Mouse (Mus musculus) hindbrain, embryonic 13.5 days (tissue): ENCODE results near the gene Plppr3. TPM values are rescaled to one million over a fixed set of nuclear protein-coding genes. Genes with fewer than 3 reads are reported as not detected.
A peak's percentile ranks its signal among the peaks of the same experiment; 100 is the strongest.

Source experiments
- ATAC-seq: fragments of 200-750 bp; cut with Nextera tagmentation; 2 replicates; pipeline ENCODE4 v1.8.0; 2017; ENCODE audit warnings: moderate TSS enrichment; ENCODE audit not compliant: low FRiP score
- H3K27ac ChIP-seq: fragments of 300-500 bp; sonication (generic); 2 replicates; pipeline ENCODE4 v1.5.1; 2015; ENCODE audit warnings: inconsistent platforms, mild to moderate bottlenecking, moderate library complexity
- H3K27me3 ChIP-seq: fragments of 300-500 bp; sonication (generic); 2 replicates; pipeline ENCODE4 v1.6.1; 2015; ENCODE audit warnings: mild to moderate bottlenecking, inconsistent platforms
- H3K36me3 ChIP-seq: fragments of 300-500 bp; sonication (generic); 2 replicates; pipeline ENCODE4 v1.6.1; 2015; ENCODE audit warnings: mild to moderate bottlenecking, inconsistent platforms
- H3K4me1 ChIP-seq: fragments of 300-500 bp; sonication (generic); replicated peaks from 2 replicates; pipeline ENCODE4 v1.6.1; 2015; ENCODE audit warnings: inconsistent platforms
- H3K4me2 ChIP-seq: fragments of 300-500 bp; sonication (generic); 2 replicates; pipeline ENCODE4 v1.6.1; 2015; ENCODE audit warnings: inconsistent platforms, mild to moderate bottlenecking, moderate library complexity
- H3K4me3 ChIP-seq: fragments of 300-500 bp; sonication (generic); 2 replicates; pipeline ENCODE4 v1.5.1; 2015; ENCODE audit warnings: mild to moderate bottlenecking, inconsistent platforms
- H3K9ac ChIP-seq: fragments of 300-500 bp; sonication (generic); 2 replicates; pipeline ENCODE4 v1.6.1; 2015; ENCODE audit warnings: mild to moderate bottlenecking, inconsistent platforms
- H3K9me3 ChIP-seq: fragments of 300-500 bp; sonication (generic); 2 replicates; pipeline ENCODE4 v1.6.1; 2016; ENCODE audit warnings: inconsistent platforms
- WGBS: fragments of 180-500 bp; shearing (Covaris S2); methylation state at CpG from one replicate; pipeline ENCODE4 v1.1.7; 2015; 5-methylcytosine and 5-hydroxymethylcytosine counted together
- microRNA-seq: library from miRNA; unstranded; fragments of <30 nt; microRNA quantifications from one replicate; pipeline ENCODE4, GENCODE M21; 2016
- polyA plus RNA-seq: library from polyadenylated mRNA; unstranded; fragments of >200 nt; fragmentation: Nextera tagmentation; extraction: Ambion mirVana; gene quantifications from 2 replicates; pipeline ENCODE4 v1.2.1, GENCODE M21; 2015

Gene Plppr3
- polyA plus RNA-seq, 1 experiment from 2014 or later = 396 TPM

DNA sequence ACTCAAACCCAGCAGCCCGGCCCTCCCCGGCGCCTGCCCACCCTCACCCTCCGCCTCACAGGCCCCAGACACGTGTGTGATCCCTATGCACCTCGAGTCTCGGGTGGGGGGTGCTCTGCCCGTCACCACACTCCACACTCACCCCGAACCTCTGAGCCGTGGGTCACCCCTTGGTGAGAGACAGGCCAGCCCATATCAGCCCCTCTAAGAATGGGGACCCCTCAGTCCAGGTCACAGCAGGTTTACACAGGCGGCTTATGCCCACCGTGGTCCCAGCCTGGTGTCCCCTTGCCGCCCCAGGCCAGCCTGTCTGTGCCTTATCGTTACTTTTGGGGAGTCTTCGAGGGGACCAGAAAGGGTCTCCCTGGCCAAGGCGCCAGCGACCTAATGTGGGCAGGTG, 54.8 kb downstream of the Plppr3 start:
- Histone ChIP-seq H3K4me2 (no peak overlapping the region), H3K27me3 (no peaks in the 10 kb centered on the region), H3K4me3 (no peak overlapping the region), H3K4me1 (peaks cover 13% of the 10 kb centered on the region), H3K27ac (no peak overlapping the region), H3K36me3 (peaks cover 67% of the 10 kb centered on the region), H3K9me3 (no peaks in the 10 kb centered on the region), H3K9ac (no peak overlapping the region)
- no peak for ATAC-seq
- 94% methylated on average over 17 of the region's 17 CpGs for WGBS

GRCm38 (mm10) chr10:79818225-79818624, 56.2 kb downstream of the Plppr3 start:
- Histone ChIP-seq H3K27me3 (no peaks in the 10 kb centered on the region), H3K27ac (no peak overlapping the region), H3K4me1 (peaks cover 13% of the 10 kb centered on the region), H3K4me3 (no peak overlapping the region), H3K9ac (no peak overlapping the region; the same call in 1 of the 2 replicates), H3K4me2 (no peak overlapping the region), H3K9me3 (no peaks in the 10 kb centered on the region), H3K36me3 (peaks cover 71% of the 10 kb centered on the region)
- 73% methylated on average over 4 of the region's 4 CpGs for WGBS
- no peak for ATAC-seq

DNA sequence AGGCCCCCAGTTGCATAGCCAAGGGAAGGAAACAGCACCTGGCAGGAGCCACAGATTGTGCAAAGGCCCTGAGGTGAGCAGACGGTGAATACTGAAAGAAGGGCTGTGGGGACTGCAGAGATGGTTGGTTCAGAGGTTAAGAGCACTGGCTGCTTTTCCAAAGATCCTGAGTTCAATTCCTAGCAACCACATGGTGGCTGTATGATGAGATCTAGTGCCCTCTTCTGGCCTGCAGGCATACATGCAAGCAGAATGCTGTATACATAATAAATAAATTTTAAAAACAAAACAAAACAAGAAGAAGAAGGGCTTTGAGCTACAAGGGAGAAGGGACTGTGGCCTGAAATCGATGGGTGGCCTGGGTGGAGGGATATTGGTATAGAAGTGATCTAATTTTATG, 57.3 kb downstream of the Plppr3 start:
- Histone ChIP-seq H3K36me3 (peaks cover 77% of the 10 kb centered on the region), H3K4me2 (no peak overlapping the region), H3K4me1 (peaks cover 8% of the 10 kb centered on the region), H3K9me3 (no peaks in the 10 kb centered on the region), H3K9ac (no peak overlapping the region), H3K27me3 (no peaks in the 10 kb centered on the region), H3K27ac (no peak overlapping the region), H3K4me3 (no peak overlapping the region)
- 84% methylated on average over 2 of the region's 2 CpGs for WGBS
- no peak for ATAC-seq

DNA sequence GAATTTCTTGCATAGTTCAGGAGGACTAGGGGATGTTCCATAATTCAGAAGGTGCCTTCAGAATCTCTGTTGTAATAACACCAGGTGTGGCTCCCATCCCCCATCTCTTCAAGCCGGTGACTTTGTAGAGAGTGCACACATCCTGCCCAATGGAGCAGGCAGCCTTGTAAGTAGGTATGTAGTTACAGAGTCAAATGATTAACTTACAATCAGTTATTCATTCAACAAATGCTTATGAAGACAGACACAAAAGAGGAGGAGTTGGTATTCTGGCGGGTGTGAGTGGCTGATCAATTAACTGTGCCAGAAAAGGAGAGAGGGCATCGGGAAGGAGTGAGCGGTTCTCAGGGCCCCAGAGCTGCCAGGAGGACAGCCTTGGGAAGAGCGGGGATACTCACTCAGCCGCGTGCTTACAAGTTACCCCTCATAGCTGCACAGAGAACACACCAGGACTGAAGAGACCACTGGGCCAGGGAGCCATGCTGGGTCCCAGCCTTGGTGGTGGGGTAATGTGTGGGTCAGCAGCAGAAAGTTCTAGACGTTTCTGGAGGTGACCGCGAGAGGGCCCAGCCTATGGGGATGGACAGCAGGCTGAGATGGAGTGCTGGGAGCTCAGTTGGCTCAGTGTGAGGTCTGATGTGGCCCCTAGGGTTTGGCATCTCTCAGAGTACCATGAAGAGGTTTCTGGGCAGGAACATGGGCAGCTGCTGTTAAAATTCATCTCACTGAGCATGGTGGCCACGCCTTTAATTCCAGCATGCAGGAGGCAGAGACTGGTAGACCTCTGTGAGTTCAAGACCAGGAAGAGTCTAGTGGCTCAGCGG, 58.6 kb downstream of the Plppr3 start:
- H3K27me3 ChIP-seq = no peaks in the 10 kb centered on the region
- no peaks in the 10 kb centered on the region for H3K9me3 ChIP-seq
- no peak overlapping the region for H3K4me2 ChIP-seq
- no peak for ATAC-seq
- no peak overlapping the region for H3K4me3 ChIP-seq
- H3K36me3 ChIP-seq = peaks cover 81% of the 10 kb centered on the region
- H3K9ac ChIP-seq = no peak overlapping the region
- H3K27ac ChIP-seq = no peak overlapping the region
- WGBS = 87% methylated on average over 12 of the region's 12 CpGs
- peaks cover 5% of the 10 kb centered on the region; the same call in 1 of the 2 replicates for H3K4me1 ChIP-seq

DNA sequence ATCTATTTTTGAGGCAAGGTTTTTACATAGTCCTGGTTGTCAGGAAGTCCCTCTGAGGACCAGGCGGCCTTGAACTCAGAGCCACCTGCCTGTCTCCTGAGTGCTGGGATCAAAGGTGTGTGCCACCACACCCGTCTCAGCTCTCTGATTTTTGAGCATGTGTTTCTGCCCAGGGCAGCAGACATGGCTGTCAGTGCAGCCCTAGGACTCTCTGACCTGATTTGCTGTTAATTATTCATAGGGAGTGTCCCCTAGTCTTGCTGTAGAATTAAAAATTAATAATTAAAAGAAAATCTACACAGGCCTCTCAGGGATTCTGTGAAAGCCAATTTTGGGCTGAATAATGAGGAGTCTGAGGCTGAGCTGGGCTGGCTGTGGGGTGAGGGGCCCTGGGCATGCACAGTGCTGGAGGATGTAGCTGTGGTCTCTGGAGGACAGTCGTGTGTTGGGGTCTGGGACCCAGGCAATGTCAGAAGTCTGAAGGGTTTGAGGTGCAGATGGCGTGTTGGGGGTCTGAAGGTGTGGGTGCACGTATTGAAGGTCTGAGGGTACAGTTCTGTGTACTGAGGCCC, 60.1 kb downstream of the Plppr3 start:
- Histone ChIP-seq H3K27me3 (no peaks in the 10 kb centered on the region), H3K4me1 (peaks cover 5% of the 10 kb centered on the region; the same call in 1 of the 2 replicates), H3K4me2 (no peak overlapping the region), H3K4me3 (no peak overlapping the region), H3K27ac (peak overlapping the region; percentile 30; the same call in 1 of the 2 replicates), H3K9me3 (no peaks in the 10 kb centered on the region), H3K36me3 (peaks cover 79% of the 10 kb centered on the region), H3K9ac (no peak overlapping the region)
- ATAC-seq = no peak
- 84% methylated on average over 5 of the region's 5 CpGs for WGBS

DNA sequence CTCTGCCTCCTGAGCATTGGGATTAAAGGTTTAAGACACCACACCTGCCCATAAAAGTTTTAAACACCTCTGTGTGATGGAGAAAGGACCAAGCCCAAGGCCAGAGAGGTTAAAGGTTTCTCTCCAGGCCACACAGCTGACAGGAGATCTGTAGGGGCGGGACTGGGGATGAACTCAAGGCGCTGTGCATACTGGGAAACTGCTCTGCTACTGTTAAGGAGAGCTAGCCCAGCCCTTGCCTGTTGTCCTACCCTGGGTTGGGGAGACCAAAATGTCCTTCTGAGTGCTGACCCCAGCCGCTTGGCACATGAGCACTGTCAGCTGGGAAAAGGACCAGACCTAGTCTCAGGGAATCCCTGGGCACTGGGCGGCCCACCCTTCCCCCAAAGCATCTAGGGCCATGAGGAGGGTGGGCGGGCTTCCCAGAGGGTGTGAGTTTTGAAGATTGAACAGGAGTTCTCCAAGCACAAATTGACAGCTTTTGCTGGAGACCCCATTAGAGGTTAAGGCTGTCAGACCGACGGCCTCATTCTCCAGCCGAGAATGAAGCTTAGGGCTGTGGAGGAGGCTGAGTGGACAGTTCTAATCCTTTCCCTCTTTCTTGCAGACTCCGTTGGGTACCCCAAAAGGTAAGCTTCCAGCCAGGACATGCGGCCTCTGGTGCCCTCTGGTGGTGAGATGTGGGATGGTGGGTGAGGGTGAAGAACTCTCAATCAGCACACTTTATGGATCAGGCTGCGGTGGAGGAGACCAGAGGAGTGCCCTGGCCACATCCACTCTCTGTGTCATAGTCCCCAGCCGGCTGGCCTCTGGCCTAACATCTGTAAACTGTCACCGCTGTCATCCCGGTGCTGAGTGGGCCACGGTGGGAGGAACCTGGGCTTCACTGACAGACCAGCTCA, 62.4 kb downstream of the Plppr3 start:
- Histone ChIP-seq H3K4me3 (no peak overlapping the region), H3K4me2 (no peak overlapping the region), H3K36me3 (peaks cover 82% of the 10 kb centered on the region), H3K27me3 (no peaks in the 10 kb centered on the region), H3K27ac (0 out of 2 replicates have a peak overlapping the region, but pooled peaks have one; percentile 10), H3K9me3 (no peaks in the 10 kb centered on the region), H3K4me1 (peaks cover 14% of the 10 kb centered on the region), H3K9ac (no peak overlapping the region)
- peak; percentile 56; the same call in 1 of the 2 replicates for ATAC-seq
- WGBS = 29% methylated on average over 15 of the region's 15 CpGs

Small RNA genes within 50 kb of the gene (microRNA-seq; reads per million reads assigned to microRNA genes)
- gene Mir6910 = not detected

Other genes with a start within 250 kb of the Plppr3 start
- 24.5 and 26.5 TPM in 2 replicates for gene Shc2, start 236.7 kb downstream of the Plppr3 start, polyA plus RNA-seq
- not detected in 2 replicates for gene Odf3l2, start 228.9 kb downstream of the Plppr3 start, polyA plus RNA-seq
- gene Madcam1, start 210.1 kb downstream of the Plppr3 start, polyA plus RNA-seq = 0.87 and 0.88 TPM in 2 replicates
- 86.5 and 93.4 TPM in 2 replicates for gene Tpgs1, start 205.3 kb downstream of the Plppr3 start, polyA plus RNA-seq
- 92.7 and 100 TPM in 2 replicates for gene Cdc34, start 192.4 kb downstream of the Plppr3 start, polyA plus RNA-seq
- 1.1 and 1.4 TPM in 2 replicates for gene Gzmm, start 185.6 kb downstream of the Plppr3 start, polyA plus RNA-seq
- gene Bsg, start 170.1 kb downstream of the Plppr3 start, polyA plus RNA-seq = 690 and 717 TPM in 2 replicates
- gene Hcn2, start 158.0 kb downstream of the Plppr3 start, polyA plus RNA-seq = 0.43 and 0.64 TPM in 2 replicates
- gene Polrmt, start 128.1 kb downstream of the Plppr3 start, polyA plus RNA-seq = 37.1 and 42.4 TPM in 2 replicates
- gene Fgf22, start 119.6 kb downstream of the Plppr3 start, polyA plus RNA-seq = 1.00 and 2.1 TPM in 2 replicates
- gene Rnf126, start 107.7 kb downstream of the Plppr3 start, polyA plus RNA-seq = 87.9 and 90.7 TPM in 2 replicates
- 1.3 and 1.4 TPM in 2 replicates for gene Fstl3, start 97.4 kb downstream of the Plppr3 start, polyA plus RNA-seq
- gene Prss57, start 83.7 kb downstream of the Plppr3 start, polyA plus RNA-seq = 0.18 TPM in 1 of 2 replicates, not detected in the other
- gene Palm, start 81.1 kb downstream of the Plppr3 start, polyA plus RNA-seq = 240 and 252 TPM in 2 replicates
- gene Misp, start 53.6 kb downstream of the Plppr3 start, polyA plus RNA-seq = 0.84 and 1.0 TPM in 2 replicates
- gene Ptbp1, start 20.2 kb downstream of the Plppr3 start, polyA plus RNA-seq = 84.7 and 86.0 TPM in 2 replicates
- gene Prtn3, start 158 bp downstream of the Plppr3 start, polyA plus RNA-seq = 13.9 and 15.6 TPM in 2 replicates
- gene Elane, start 11.6 kb upstream of the Plppr3 start, polyA plus RNA-seq = 0.34 TPM in 1 of 2 replicates, not detected in the other
- not detected in 2 replicates for gene Cfd, start 16.2 kb upstream of the Plppr3 start, polyA plus RNA-seq
- 55.3 and 58.3 TPM in 2 replicates for gene Med16, start 34.3 kb upstream of the Plppr3 start, polyA plus RNA-seq
- gene Gm26602, start 36.2 kb upstream of the Plppr3 start, polyA plus RNA-seq = 20.6 and 22.0 TPM in 2 replicates
- gene Kiss1r, start 42.3 kb upstream of the Plppr3 start, polyA plus RNA-seq = 2.1 and 2.3 TPM in 2 replicates
- 243 and 256 TPM in 2 replicates for gene R3hdm4, start 46.6 kb upstream of the Plppr3 start, polyA plus RNA-seq
- gene Arid3a, start 52.4 kb upstream of the Plppr3 start, polyA plus RNA-seq = 3.5 and 4.0 TPM in 2 replicates
- gene Wdr18, start 85.5 kb upstream of the Plppr3 start, polyA plus RNA-seq = 77.4 and 77.9 TPM in 2 replicates
- 0.61 and 0.65 TPM in 2 replicates for gene Grin3b, start 96.1 kb upstream of the Plppr3 start, polyA plus RNA-seq
- gene Tmem259, start 109.7 kb upstream of the Plppr3 start, polyA plus RNA-seq = 16.0 and 16.3 TPM in 2 replicates
- 43.7 and 53.1 TPM in 2 replicates for gene Cnn2, start 114.0 kb upstream of the Plppr3 start, polyA plus RNA-seq
- gene Abca7, start 121.9 kb upstream of the Plppr3 start, polyA plus RNA-seq = 5.2 and 6.1 TPM in 2 replicates
- 2.5 and 2.8 TPM in 2 replicates for gene Arhgap45, start 142.0 kb upstream of the Plppr3 start, polyA plus RNA-seq
- 150 and 154 TPM in 2 replicates for gene Polr2e, start 165.2 kb upstream of the Plppr3 start, polyA plus RNA-seq
- 509 and 531 TPM in 2 replicates for gene Gpx4, start 172.5 kb upstream of the Plppr3 start, polyA plus RNA-seq
- gene Sbno2, start 230.9 kb upstream of the Plppr3 start, polyA plus RNA-seq = 13.6 and 14.4 TPM in 2 replicates
- 16.3 and 18.2 TPM in 2 replicates for gene Stk11, start 241.2 kb upstream of the Plppr3 start, polyA plus RNA-seq